Mouse (Mus musculus) liver, adult 2 months (tissue): ENCODE measurements around the gene Aldh3b3.

Source experiments
- CTCF ChIP-seq: fragments of 200-500 bp; IDR thresholded peaks from 2 replicates; pipeline ENCODE4 v1.5.1; 2011; ENCODE audit warnings: low read depth, low read length, control low read depth
- POLR2A ChIP-seq: fragments of 200-500 bp; IDR thresholded peaks from 2 replicates; pipeline ENCODE4 v1.6.1; 2011; ENCODE audit warnings: low read length, control low read depth; ENCODE audit not compliant: insufficient read depth; ENCODE audit errors: extremely low read depth

DNA sequence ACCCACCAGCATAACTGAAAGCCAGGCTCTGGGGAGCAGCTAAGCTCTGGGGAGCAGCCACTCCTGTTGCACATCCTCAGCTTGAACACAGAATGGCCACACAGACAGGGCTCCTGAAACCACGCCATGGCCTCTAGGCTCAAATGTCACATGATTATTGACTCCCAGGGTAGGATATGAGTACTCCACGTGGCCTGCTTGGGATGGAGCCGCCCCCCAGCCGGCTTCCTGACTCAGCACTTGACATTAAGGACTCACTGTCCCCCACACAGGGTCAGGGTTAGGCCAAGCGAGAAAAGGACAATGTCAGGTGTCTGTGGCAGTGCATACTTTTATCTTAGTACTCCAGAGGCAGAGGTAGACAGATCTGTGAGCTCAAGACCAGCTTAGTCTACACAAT is 48.2 kb upstream of the Aldh3b3 start:
- TF ChIP-seq CTCF (no peak), POLR2A (no peak)
